Mouse (Mus musculus): ENCODE measurements around the gene E130208F15Rik.

DNA sequence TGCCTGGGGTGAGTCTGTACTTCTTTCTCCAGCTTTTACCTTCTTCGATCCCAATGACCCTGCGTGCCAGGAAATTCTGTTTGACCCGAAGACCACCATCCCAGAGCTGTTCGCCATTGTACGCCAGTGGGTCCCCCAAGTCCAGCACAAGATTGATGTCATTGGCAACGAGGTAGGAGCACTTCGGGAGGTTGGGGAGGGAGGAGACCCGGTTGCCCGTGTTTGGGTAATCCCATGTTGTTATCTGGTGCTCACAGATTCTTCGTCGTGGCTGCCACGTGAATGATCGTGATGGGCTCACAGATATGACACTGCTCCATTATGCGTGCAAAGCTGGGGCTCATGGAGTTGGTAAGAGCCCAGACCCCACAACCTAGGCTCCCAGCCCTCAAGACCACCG, 24.7 kb upstream of the E130208F15Rik start:
- TF ChIP-seq POLR2A (IDR thresholded peaks at IDR 0.05; ENCODE audit: extremely low read depth, insufficient read depth, low read length) (no peak), CTCF (IDR thresholded peaks at IDR 0.05; ENCODE audit: low read depth, low read length) (no peak)

Measured in liver, adult 2 months (tissue).